Mouse (Mus musculus) forebrain, embryonic 12.5 days (tissue): ENCODE data around the gene Olfr1423. TPM values are rescaled to one million over a fixed set of nuclear protein-coding genes. Genes with fewer than 3 reads are reported as not detected.
"Not testable (repeated sequence)": the region's sequence is repeated elsewhere in the genome, so short reads cannot be mapped to it uniquely, and the experiment has no call there.

Source experiments
- ATAC-seq: fragments of 200-750 bp; cut with Nextera tagmentation; 2 replicates; pipeline ENCODE4 v1.8.0; 2017; ENCODE audit warnings: moderate TSS enrichment; ENCODE audit not compliant: low FRiP score
- H3K27ac ChIP-seq: fragments of 300-500 bp; sonication (generic); 2 replicates; pipeline ENCODE4 v1.5.1; 2016; ENCODE audit warnings: mild to moderate bottlenecking
- H3K27me3 ChIP-seq: fragments of 300-500 bp; sonication (generic); 2 replicates; pipeline ENCODE4 v1.6.1; 2016; ENCODE audit warnings: mild to moderate bottlenecking
- H3K36me3 ChIP-seq: fragments of 300-500 bp; sonication (generic); replicated peaks from 2 replicates; pipeline ENCODE4 v1.6.1; 2016; ENCODE audit warnings: mild to moderate bottlenecking
- H3K4me1 ChIP-seq: fragments of 300-500 bp; sonication (generic); 2 replicates; pipeline ENCODE4 v1.6.1; 2016
- H3K4me2 ChIP-seq: fragments of 300-500 bp; sonication (generic); 2 replicates; pipeline ENCODE4 v1.6.1; 2016; ENCODE audit warnings: mild to moderate bottlenecking, moderate library complexity
- H3K4me3 ChIP-seq: fragments of 300-500 bp; sonication (generic); replicated peaks from 2 replicates; pipeline ENCODE4 v1.5.1; 2016; ENCODE audit warnings: mild to moderate bottlenecking
- H3K9ac ChIP-seq: fragments of 300-500 bp; sonication (generic); 2 replicates; pipeline ENCODE4 v1.6.1; 2016; ENCODE audit warnings: mild to moderate bottlenecking
- H3K9me3 ChIP-seq: fragments of 300-500 bp; sonication (generic); 2 replicates; pipeline ENCODE4 v1.6.1; 2016
- WGBS: fragments of 180-500 bp; shearing (Covaris S2); methylation state at CpG from one replicate; pipeline ENCODE4 v1.1.7; 2016; 5-methylcytosine and 5-hydroxymethylcytosine counted together
- polyA plus RNA-seq: library from polyadenylated mRNA; unstranded; fragments of >200 nt; fragmentation: Nextera tagmentation; extraction: Ambion mirVana; gene quantifications from 2 replicates; pipeline ENCODE4 v1.2.1, GENCODE M21; 2016

The Olfr1423 gene
- polyA plus RNA-seq: 0.04 TPM in 1 of 2 replicates, not detected in the other

DNA sequence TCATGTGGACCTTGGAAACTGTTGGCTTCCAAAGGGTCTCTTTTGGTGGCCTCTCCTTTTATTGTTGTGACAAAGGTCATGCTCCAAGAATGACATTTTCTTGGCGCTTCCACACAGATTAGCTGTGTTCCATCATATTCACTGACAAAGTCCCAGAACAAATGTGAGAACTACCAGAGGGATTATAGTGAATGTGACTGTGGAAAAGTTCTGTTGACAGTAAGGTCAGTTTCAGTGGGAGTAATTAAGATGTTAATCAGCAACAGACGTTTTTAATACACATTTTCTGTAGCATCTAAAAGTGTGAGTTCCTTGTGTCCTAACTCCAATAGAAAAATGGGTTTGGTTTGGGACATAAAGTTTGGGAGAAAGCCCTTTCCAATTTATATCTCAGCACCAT lies at the start of gene Olfr1423:
Olfr1423 (minus strand) TSS at position 101 of the 400 bp plus-strand sequence.
- Histone ChIP-seq H3K9ac (no peak within 1 kb of the TSS), H3K4me1 (no peaks in the 10 kb centered on the region), H3K9me3 (no peaks in the 10 kb centered on the region), H3K36me3 (no peaks in the 10 kb centered on the region), H3K4me3 (no peak within 1 kb of the TSS), H3K27me3 (no peaks in the 10 kb centered on the region), H3K27ac (no peak within 1 kb of the TSS), H3K4me2 (no peak within 1 kb of the TSS)
- no peak for ATAC-seq
- 68% methylated on average over 2 of the region's 2 CpGs for WGBS

DNA sequence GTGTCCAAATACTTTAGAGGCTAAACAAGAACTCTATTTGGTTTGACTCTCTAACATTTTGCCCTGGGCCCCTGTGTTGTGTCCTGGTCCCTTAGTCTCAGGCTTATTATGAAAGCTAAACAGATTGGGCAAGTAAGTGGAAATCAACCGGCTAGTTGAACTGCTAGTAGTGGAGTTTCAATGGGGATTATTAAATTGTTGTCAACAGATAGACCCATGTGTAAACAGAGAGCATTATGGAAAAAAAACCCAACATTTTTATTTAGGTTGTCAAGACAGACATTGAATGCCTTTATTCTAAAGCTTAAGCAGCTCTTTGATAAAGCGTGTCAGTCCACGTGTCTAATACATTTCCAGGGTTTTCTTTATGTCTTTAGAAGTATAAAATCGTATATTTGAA lies 36.5 kb upstream of the Olfr1423 start, which contains the start of gene Olfr1425:
Olfr1425 (minus strand) TSS at position 101 of the 400 bp plus-strand sequence.
- not testable (repeated sequence) for H3K27me3 ChIP-seq, H3K9ac ChIP-seq, H3K36me3 ChIP-seq, H3K4me1 ChIP-seq, H3K27ac ChIP-seq, ATAC-seq, H3K4me3 ChIP-seq, H3K9me3 ChIP-seq, H3K4me2 ChIP-seq
- WGBS: 82% methylated on average over 4 of the region's 4 CpGs

GRCm38 (mm10) chr19:12069546-12069945 lies 28.4 kb upstream of the Olfr1423 start:
- not testable (repeated sequence) for H3K4me3 ChIP-seq, H3K36me3 ChIP-seq, H3K27ac ChIP-seq, H3K27me3 ChIP-seq, ATAC-seq, H3K9me3 ChIP-seq, H3K4me2 ChIP-seq, H3K4me1 ChIP-seq, H3K9ac ChIP-seq
- 94% methylated on average over 1 of the region's 1 CpGs for WGBS

DNA sequence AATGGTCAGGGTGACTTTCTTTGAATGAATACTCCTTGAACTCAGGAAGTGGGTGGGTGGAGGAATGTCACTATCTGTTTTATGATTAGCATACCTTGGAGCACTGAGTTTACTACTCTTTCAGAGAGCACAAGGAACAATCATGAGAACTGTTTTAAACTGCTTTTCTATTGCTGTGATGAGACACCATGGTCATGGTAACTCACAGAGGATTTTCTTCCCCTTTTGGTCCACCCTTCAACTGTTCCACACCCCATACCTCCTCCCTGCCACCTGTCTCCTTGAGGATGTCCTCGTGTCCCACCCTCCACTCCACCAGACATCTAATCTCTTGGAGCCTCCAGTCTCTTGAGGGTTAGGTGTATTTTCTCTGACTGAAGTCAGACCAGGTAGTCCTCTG lies 26.7 kb upstream of the Olfr1423 start:
- H3K4me3 ChIP-seq, ATAC-seq, H3K4me2 ChIP-seq, H3K27ac ChIP-seq, H3K36me3 ChIP-seq, H3K27me3 ChIP-seq, H3K9me3 ChIP-seq, H3K9ac ChIP-seq, H3K4me1 ChIP-seq: not testable (repeated sequence)
- 64% methylated on average over 1 of the region's 1 CpGs for WGBS

- not testable (repeated sequence) for H3K4me2 ChIP-seq, H3K27me3 ChIP-seq, H3K4me3 ChIP-seq, H3K9me3 ChIP-seq, H3K27ac ChIP-seq, H3K4me1 ChIP-seq, H3K9ac ChIP-seq, H3K36me3 ChIP-seq, ATAC-seq
- WGBS: 91% methylated on average over 1 of the region's 1 CpGs
These were observed 21.5 kb upstream of the Olfr1423 start, which contains the start of gene Olfr1424 for GRCm38 (mm10) chr19:12062582-12062981. Olfr1424 (minus strand) TSS chr19:12062682.

DNA sequence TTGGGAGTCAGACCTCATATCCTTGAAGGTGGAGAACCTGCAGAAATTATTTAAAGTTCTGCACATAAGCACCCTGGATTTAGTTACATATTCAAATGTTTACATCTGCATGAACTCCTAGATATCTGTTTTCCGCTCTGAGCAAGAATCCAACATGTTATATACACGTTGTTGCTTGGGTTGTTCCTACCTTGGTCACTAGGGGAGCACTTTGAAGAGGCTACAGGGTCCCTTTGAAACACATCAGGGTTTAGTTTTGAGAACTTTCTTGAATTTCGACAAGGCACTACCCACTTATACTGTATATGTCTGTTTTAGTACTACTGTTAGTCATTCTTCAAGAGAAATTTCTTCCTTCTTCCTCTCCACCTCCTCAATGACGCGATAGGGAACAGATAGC lies 2.0 kb upstream of the Olfr1423 start:
- no peak for ATAC-seq
- no peaks in the 10 kb centered on the region for H3K4me1 ChIP-seq
- H3K4me3 ChIP-seq: no peak overlapping the region
- H3K27ac ChIP-seq: no peak overlapping the region
- no peaks in the 10 kb centered on the region for H3K27me3 ChIP-seq
- H3K9me3 ChIP-seq: no peaks in the 10 kb centered on the region
- H3K36me3 ChIP-seq: no peaks in the 10 kb centered on the region
- no peak overlapping the region for H3K4me2 ChIP-seq
- no peak overlapping the region for H3K9ac ChIP-seq
- WGBS: 92% methylated on average over 5 of the region's 5 CpGs

- Histone ChIP-seq H3K4me3 (no peak overlapping the region), H3K36me3 (no peaks in the 10 kb centered on the region), H3K9me3 (no peaks in the 10 kb centered on the region), H3K4me2 (no peak overlapping the region), H3K4me1 (no peaks in the 10 kb centered on the region), H3K9ac (no peak overlapping the region), H3K27ac (no peak overlapping the region), H3K27me3 (no peaks in the 10 kb centered on the region)
- no peak for ATAC-seq
These were observed 3.4 kb downstream of the Olfr1423 start for GRCm38 (mm10) chr19:12037727-12038126.

GRCm38 (mm10) chr19:12026606-12027005 lies 14.5 kb downstream of the Olfr1423 start:
- no peak overlapping the region for H3K4me3 ChIP-seq
- H3K9ac ChIP-seq: no peak overlapping the region
- H3K27ac ChIP-seq: no peak overlapping the region
- no peak for ATAC-seq
- H3K36me3 ChIP-seq: no peaks in the 10 kb centered on the region
- WGBS: 85% methylated on average over 2 of the region's 2 CpGs
- no peak overlapping the region for H3K4me2 ChIP-seq
- H3K4me1 ChIP-seq: no peaks in the 10 kb centered on the region
- no peaks in the 10 kb centered on the region for H3K27me3 ChIP-seq
- no peaks in the 10 kb centered on the region for H3K9me3 ChIP-seq

GRCm38 (mm10) chr19:12025333-12025732 lies 15.8 kb downstream of the Olfr1423 start:
- no peak overlapping the region for H3K4me3 ChIP-seq
- WGBS: 87% methylated on average over 3 of the region's 3 CpGs
- no peaks in the 10 kb centered on the region for H3K4me1 ChIP-seq
- no peaks in the 10 kb centered on the region for H3K36me3 ChIP-seq
- no peak overlapping the region for H3K9ac ChIP-seq
- no peaks in the 10 kb centered on the region for H3K9me3 ChIP-seq
- no peak overlapping the region for H3K27ac ChIP-seq
- no peak overlapping the region for H3K4me2 ChIP-seq
- H3K27me3 ChIP-seq: no peaks in the 10 kb centered on the region
- no peak for ATAC-seq

DNA sequence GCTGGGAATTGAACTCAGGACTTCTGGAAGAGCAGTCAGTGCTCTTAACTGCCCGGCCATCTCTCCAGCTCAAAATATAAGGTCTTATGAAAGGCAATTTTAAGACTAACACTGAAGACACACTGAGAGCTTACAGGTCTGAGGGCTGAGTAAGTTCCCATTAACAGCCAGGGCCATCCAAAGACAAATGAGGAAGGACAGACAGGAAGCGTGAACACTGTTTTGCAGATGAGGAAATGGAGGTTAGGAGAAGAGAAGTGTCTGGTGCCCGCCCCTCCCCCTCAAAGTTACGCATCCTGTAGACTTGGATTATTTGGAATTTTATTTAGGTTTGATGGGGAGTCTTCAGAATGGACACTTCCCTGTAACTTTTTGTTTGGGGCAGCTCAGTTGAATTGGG lies 17.0 kb downstream of the Olfr1423 start:
- Histone ChIP-seq H3K9ac (no peak overlapping the region), H3K27me3 (no peaks in the 10 kb centered on the region), H3K36me3 (no peaks in the 10 kb centered on the region), H3K4me2 (no peak overlapping the region), H3K27ac (no peak overlapping the region), H3K9me3 (no peaks in the 10 kb centered on the region), H3K4me1 (0 out of 2 replicates have a peak, but pooled peaks cover 2% of the 10 kb centered on the region), H3K4me3 (no peak overlapping the region)
- WGBS: 85% methylated on average over 4 of the region's 4 CpGs
- ATAC-seq: no peak

DNA sequence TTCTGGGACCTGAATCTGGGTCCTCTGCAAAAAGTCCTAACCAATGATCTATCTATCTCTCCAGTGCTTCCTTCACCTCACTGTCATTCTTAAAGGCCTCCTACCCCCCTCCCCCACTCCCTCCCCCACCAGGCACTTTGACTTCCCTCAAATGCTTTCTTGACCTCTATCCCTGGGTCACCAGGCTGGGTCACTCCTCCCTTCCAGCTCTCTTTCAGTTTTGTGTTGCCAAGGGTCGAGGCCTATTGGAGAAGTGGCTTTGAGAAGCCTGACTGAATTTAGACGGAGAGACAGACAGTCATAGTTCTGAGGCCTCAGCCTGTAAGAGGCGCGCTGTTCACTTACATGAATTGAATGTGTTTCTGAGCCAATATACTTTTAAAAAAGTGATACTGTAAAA lies 24.9 kb downstream of the Olfr1423 start:
- Histone ChIP-seq H3K27me3 (no peaks in the 10 kb centered on the region), H3K4me2 (no peak overlapping the region), H3K9ac (no peak overlapping the region), H3K4me1 (0 out of 2 replicates have a peak, but pooled peaks cover 5% of the 10 kb centered on the region), H3K27ac (no peak overlapping the region), H3K36me3 (no peaks in the 10 kb centered on the region), H3K4me3 (no peak overlapping the region), H3K9me3 (no peaks in the 10 kb centered on the region)
- ATAC-seq: no peak
- WGBS: 78% methylated on average over 4 of the region's 4 CpGs

- Histone ChIP-seq H3K4me2 (no peak overlapping the region), H3K9me3 (no peaks in the 10 kb centered on the region), H3K36me3 (no peaks in the 10 kb centered on the region), H3K4me1 (0 out of 2 replicates have a peak, but pooled peaks cover 5% of the 10 kb centered on the region), H3K27me3 (no peaks in the 10 kb centered on the region), H3K27ac (no peak overlapping the region), H3K9ac (no peak overlapping the region), H3K4me3 (no peak overlapping the region)
- WGBS: 74% methylated on average over 8 of the region's 8 CpGs
- ATAC-seq: no peak
These were observed 25.4 kb downstream of the Olfr1423 start for GRCm38 (mm10) chr19:12015708-12016107.

- peak overlapping the region; percentile 46 for H3K9ac ChIP-seq
- H3K36me3 ChIP-seq: no peaks in the 10 kb centered on the region
- WGBS: under 1% methylated on average over 10 of the region's 12 CpGs
- no peak overlapping the region for H3K27ac ChIP-seq
- H3K27me3 ChIP-seq: no peaks in the 10 kb centered on the region
- H3K4me2 ChIP-seq: peak overlapping the region; percentile 63
- ATAC-seq: no peak
- H3K4me3 ChIP-seq: peak overlapping the region; percentile 65
- H3K4me1 ChIP-seq: no peaks in the 10 kb centered on the region
- H3K9me3 ChIP-seq: no peaks in the 10 kb centered on the region
These were observed 27.9 kb downstream of the Olfr1423 start for GRCm38 (mm10) chr19:12013228-12013627.
